Mouse (Mus musculus) megakaryocyte, embryonic 14.5 days (primary cell): ENCODE data around the gene Pros1.

Experiments
- FLI1 ChIP-seq: IDR thresholded peaks from 2 replicates; pipeline ENCODE4 v1.6.1; 2012; ENCODE audit warnings: low read length, inconsistent platforms, mixed read lengths
- GATA1 ChIP-seq: IDR thresholded peaks from 3 replicates; pipeline ENCODE4 v1.6.1; 2012; ENCODE audit warnings: mixed read lengths, low read length, inconsistent platforms, borderline replicate concordance

- no peak for TF ChIP-seq GATA1
- TF ChIP-seq FLI1 = no peak
These were observed 110.3 kb downstream of the Pros1 start for GRCm38 (mm10) chr16:62964361-62964763.
